Mouse (Mus musculus): ENCODE measurements at regions not wholly inside any gene's neighbourhood (a gene's known extent, or its start where the extent isn't known, plus 50 kb on each side); places are given as distances from the start of the nearest gene placed in this dataset.

DNA sequence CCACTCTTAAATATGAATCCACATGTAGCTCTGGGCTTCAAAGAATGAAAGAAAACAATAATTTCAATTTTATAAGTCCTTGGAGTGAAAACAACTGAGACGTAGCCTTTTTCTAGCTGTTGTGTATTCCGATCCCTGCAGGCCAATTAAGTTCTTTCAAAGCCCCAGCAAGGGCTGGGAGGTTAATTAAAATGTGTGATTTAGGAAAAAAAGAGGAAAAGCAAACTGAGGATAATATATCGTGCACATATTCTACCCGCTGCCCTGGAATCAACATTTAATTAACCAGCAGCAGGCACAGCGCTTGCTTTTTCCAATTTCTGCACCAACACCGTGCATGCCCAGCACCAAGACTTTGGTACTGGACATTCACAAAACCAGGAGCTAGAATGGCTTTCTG lies 167.0 kb downstream of the Nectin3 start:
- no peak for ATAC-seq (replicated peaks; ENCODE audit: low FRiP score, low TSS enrichment, poor library complexity, severe bottlenecking)

GRCm38 (mm10) chr16:46299079-46299721 lies 144.3 kb upstream of the Gm4737 start:
- ATAC-seq (replicated peaks; ENCODE audit: low FRiP score, low TSS enrichment, poor library complexity, severe bottlenecking) = no peak

- ATAC-seq (replicated peaks; ENCODE audit: low FRiP score, low TSS enrichment, poor library complexity, severe bottlenecking) = no peak
Measured at GRCm38 (mm10) chr16:46297192-46297591, 142.3 kb upstream of the Gm4737 start.

GRCm38 (mm10) chr16:46296412-46296811 lies 141.5 kb upstream of the Gm4737 start:
- no peak for ATAC-seq (replicated peaks; ENCODE audit: low FRiP score, low TSS enrichment, poor library complexity, severe bottlenecking)

- no peak for ATAC-seq (replicated peaks; ENCODE audit: low FRiP score, low TSS enrichment, poor library complexity, severe bottlenecking)
Measured at GRCm38 (mm10) chr16:46293831-46294230, 139.0 kb upstream of the Gm4737 start.

DNA sequence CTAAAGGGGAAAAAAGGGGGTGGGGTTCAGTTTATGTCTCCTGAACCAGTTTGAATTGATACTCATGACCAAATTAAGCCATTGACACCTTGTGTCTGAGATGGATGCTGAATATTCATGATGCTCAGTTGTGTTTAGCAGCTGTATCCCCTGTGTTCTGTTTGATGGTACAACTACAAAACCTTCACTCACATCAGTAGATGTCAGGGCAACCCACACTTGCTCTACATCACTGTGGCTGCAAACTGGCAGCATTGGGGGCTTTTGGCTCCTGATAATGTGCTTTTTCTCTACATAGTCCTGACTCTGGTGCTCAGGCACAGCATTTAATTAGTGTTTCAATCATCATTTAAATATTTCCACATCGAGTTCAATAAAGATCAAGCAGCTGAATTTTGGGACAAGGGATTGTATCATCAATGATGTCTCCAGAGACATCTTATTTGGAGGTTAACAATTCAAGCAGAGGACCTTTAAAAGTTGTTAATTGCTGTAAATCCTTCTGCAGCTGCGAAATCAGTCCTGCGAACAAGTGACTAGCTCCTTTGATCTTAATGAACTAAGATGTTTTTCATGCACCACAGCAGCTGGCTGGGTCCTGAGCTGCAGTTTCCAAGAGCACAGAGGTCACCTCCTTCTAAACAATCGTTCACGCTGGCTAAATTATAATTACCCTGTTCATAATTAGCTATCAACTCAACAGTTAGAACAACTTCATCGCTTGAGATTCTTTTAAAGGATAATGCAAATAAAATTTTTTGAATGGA lies 136.4 kb upstream of the Gm4737 start:
- no peak for ATAC-seq (replicated peaks; ENCODE audit: low FRiP score, low TSS enrichment, poor library complexity, severe bottlenecking)

GRCm38 (mm10) chr16:46290199-46290598 lies 135.3 kb upstream of the Gm4737 start:
- no peak for ATAC-seq (replicated peaks; ENCODE audit: low FRiP score, low TSS enrichment, poor library complexity, severe bottlenecking)

DNA sequence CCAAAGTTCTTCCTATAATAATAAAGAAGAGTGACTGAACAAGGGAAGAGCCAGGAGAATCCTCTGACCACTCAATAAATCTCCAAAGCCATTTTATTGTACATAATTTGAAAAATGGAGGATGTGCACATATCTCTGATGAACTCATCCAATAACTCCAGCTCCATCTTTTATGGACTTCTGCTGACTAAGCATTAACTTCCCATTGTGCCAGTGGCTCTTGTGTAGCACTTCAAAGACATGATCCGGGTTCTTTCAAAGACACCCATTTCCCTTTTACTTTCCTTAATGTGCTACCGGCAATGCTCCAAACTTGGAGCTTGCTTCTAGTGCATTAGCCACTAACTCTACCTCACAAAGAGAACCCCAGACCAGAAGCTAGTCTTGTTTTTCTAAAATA lies 112.7 kb upstream of the Gm4737 start:
- ATAC-seq (replicated peaks; ENCODE audit: low FRiP score, low TSS enrichment, poor library complexity, severe bottlenecking) = no peak

DNA sequence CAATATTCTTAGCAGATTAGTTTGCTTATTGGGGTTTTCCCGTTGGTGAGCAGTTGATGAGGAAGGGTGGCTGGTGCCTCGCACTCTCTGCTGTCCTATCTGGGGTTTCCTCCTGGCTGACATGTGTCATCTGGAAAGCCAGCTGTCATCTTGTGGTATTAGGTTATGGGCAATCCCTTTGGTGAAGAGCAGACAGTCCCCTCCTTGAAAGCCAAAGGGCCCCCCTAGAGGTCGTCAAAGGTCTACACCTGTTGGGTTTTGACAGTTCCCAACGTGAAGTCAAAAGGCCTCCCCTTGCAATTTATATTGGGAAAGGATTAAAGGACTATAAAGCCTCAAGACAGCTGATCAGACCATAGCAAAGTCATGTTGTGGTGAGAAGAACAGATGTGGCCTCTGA lies 96.8 kb upstream of the Gm4737 start:
- no peak for ATAC-seq (replicated peaks; ENCODE audit: low FRiP score, low TSS enrichment, poor library complexity, severe bottlenecking)

DNA sequence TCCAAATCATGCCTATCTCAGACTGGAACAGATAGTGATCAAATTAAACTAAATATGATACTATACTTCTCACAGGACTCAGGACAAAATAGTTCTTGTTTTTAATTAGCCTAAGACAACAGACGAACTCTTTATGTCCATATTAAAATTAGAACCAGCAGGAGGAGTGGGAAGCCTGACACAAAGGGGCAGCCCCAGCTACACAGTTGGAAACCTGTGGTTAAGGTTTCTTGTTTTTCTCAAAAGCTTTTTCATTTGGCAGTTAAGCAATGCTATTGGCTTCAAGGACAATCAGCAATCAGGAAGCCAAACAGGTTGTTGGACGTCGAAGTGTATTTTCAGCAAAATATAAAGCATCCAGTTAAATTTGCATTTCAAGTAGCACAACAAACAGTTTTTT lies 96.1 kb upstream of the Gm4737 start:
- ATAC-seq (replicated peaks; ENCODE audit: low FRiP score, low TSS enrichment, poor library complexity, severe bottlenecking) = no peak

DNA sequence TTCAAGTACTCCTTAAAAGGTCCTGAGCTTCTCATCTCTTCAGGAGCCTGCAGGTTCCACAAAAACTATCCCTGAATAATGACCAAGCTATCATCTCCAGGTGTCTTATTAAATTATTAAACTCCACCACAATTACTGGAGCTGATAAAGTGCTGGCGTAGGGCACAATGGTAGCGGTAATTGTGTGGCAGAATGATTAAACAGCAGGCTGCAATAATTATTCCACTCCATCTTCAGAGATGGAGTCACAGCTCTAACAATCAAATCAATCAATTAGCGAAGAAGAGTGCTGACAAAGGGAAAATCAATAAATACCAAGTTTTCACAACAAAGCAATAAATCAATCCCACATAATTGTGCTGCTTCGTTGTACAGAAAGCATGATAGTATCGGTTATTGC lies 90.7 kb upstream of the Gm4737 start:
- no peak for ATAC-seq (replicated peaks; ENCODE audit: low FRiP score, low TSS enrichment, poor library complexity, severe bottlenecking)

DNA sequence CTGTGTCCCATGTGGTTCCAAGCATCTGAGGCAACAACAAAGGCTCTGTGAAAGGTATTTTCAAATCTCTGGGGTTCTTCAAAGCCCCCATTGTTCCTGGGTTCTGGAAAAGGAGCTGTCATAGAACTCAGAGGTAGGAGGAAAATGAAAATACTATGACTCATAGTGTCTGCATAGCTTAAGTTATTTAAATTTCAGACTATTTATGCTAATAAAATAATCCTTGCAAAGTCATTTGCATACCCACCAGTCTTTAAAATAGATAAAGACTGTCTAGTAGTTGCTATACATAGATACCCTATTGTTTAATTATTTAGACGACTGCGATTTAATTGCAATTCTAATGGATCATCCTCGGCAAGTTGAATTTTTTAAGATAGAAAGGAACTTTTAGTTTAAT lies 73.9 kb upstream of the Gm4737 start:
- ATAC-seq (replicated peaks; ENCODE audit: low FRiP score, low TSS enrichment, poor library complexity, severe bottlenecking) = no peak

DNA sequence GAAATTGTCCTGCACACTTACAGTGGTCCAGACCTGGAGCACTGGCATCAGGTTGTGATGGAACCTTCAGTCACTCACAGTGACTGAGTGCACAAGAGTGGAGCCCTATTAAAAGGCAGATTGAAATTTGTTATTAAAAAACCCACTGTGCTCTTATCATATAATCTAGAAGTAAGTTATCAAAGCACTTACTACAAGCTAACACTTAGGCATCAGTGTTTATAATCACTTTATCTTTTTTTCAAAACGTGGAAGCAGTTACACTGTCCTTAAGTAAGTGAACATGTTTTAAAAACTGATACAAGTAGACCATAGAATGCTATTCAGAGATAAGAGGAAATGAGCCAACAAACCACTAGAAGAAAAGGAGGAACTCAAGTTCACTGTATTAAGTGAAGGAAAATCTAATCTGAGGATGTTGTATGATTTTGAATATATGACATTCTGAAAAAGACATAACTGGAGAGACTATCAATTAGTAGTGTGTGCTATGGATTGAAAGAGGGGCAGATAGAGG lies 68.3 kb upstream of the Gm4737 start:
- peak; percentile 30; the same call in 1 of the 2 replicates for ATAC-seq (replicated peaks; ENCODE audit: low FRiP score, low TSS enrichment, poor library complexity, severe bottlenecking)

DNA sequence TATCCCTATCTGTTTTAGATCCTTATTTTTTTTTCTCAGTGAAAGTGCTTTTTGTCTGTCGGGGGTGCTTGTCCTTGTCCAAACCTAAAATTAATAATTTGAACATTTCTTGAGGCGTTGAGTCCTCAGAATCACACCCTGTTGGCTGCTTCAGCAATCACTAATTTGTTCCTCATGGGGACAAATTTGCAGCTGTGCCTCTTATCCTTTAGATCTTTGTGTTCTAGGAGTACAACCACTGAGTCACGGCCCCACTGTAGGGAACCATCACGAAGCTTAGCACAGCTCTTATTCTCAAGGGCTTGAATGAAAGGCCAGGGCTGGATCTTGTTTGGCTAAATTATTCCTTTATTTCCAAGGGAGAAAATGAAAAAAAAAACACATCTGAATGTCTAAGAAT lies 57.6 kb upstream of the Gm4737 start:
- ATAC-seq (replicated peaks; ENCODE audit: low FRiP score, low TSS enrichment, poor library complexity, severe bottlenecking) = no peak

DNA sequence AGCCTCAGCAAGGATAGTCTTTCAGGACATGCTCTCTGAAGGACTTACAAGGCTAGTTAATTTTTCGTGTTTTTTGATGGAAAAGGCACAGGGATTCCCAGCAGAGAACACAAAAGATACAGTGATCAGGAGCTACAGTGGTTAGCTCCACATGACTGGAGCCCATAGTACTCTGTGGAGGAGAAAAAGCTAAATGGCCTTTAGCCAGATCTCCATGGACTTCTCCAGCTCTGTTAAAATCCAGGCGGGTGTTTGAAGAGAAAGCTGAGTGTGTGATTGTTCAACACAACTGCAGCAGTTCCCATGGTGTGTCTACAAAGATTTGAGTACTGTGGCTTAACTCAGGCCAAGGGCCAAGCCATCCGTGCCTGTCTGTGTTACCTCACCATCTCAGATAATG lies 57.0 kb upstream of the Gm4737 start:
- no peak for ATAC-seq (replicated peaks; ENCODE audit: low FRiP score, low TSS enrichment, poor library complexity, severe bottlenecking)

- ATAC-seq (replicated peaks; ENCODE audit: low FRiP score, low TSS enrichment, poor library complexity, severe bottlenecking) = no peak
Measured at GRCm38 (mm10) chr16:46205114-46205513, 50.2 kb upstream of the Gm4737 start.

All from megakaryocyte-erythroid progenitor cell, adult 5-6 weeks (primary cell).